Mouse (Mus musculus) forebrain, embryonic 11.5 days (tissue): ENCODE results near the gene Tmie. TPM values are rescaled to one million over a fixed set of nuclear protein-coding genes. Genes with fewer than 3 reads are reported as not detected.

Source experiments
- ATAC-seq: fragments of 200-750 bp; cut with Nextera tagmentation; replicated peaks from 2 replicates; pipeline ENCODE4 v1.8.0; 2017; ENCODE audit warnings: moderate TSS enrichment; ENCODE audit not compliant: low FRiP score
- DNase-seq: peaks from one replicate; pipeline ENCODE4 v3.0.0-alpha.2; 2017; ENCODE audit warnings: low spot score
- H3K27ac ChIP-seq: fragments of 300-500 bp; sonication (generic); 2 replicates; pipeline ENCODE4 v1.5.1; 2014; ENCODE audit warnings: low read depth, low read length
- H3K27me3 ChIP-seq: fragments of 300-500 bp; sonication (generic); 2 replicates; pipeline ENCODE4 v1.6.1; 2014; ENCODE audit warnings: mild to moderate bottlenecking, low read length, mixed read lengths; ENCODE audit not compliant: control insufficient read depth, insufficient read depth
- H3K36me3 ChIP-seq: fragments of 300-500 bp; sonication (generic); 2 replicates; pipeline ENCODE4 v1.6.1; 2014; ENCODE audit warnings: mild to moderate bottlenecking, low read length, moderate library complexity, mixed read lengths; ENCODE audit not compliant: control insufficient read depth, insufficient read depth
- H3K4me1 ChIP-seq: fragments of 300-500 bp; sonication (generic); replicated peaks from 2 replicates; pipeline ENCODE4 v1.6.1; 2014; ENCODE audit warnings: low read length, mixed read lengths; ENCODE audit not compliant: control insufficient read depth, insufficient read depth
- H3K4me2 ChIP-seq: fragments of 300-500 bp; sonication (generic); 2 replicates; pipeline ENCODE4 v1.6.1; 2014; ENCODE audit warnings: low read depth, mild to moderate bottlenecking, low read length, moderate library complexity, mixed read lengths; ENCODE audit not compliant: severe bottlenecking
- H3K4me3 ChIP-seq: fragments of 300-500 bp; sonication (generic); 2 replicates; pipeline ENCODE4 v1.5.1; 2014; ENCODE audit warnings: low read depth, low read length
- H3K9ac ChIP-seq: fragments of 300-500 bp; sonication (generic); 2 replicates; pipeline ENCODE4 v1.6.1; 2014; ENCODE audit warnings: low read length
- H3K9me3 ChIP-seq: fragments of 300-500 bp; sonication (generic); 2 replicates; pipeline ENCODE4 v1.6.1; 2016; ENCODE audit warnings: low read length, mixed read lengths; ENCODE audit not compliant: control insufficient read depth
- WGBS: fragments of 180-500 bp; shearing (Covaris S2); extraction: QIAGEN DNeasy Blood & Tissue Kit; methylation state at CpG from one replicate; pipeline ENCODE4 v1.1.7; 2014; 5-methylcytosine and 5-hydroxymethylcytosine counted together
- polyA plus RNA-seq: library from polyadenylated mRNA; unstranded; fragments of >200 nt; fragmentation: Nextera tagmentation; extraction: Ambion mirVana; gene quantifications from 2 replicates; pipeline ENCODE4 v1.2.1, GENCODE M21; 2014

Gene Tmie
- polyA plus RNA-seq, 1 experiment from 2014 or later: 0.07 TPM

GRCm38 (mm10) chr9:110879191-110879920 lies 557 bp downstream of the Tmie start, which contains the start of gene Als2cl:
Als2cl (plus strand) TSS chr9:110879870.
- WGBS: 12% methylated on average over 12 of the region's 12 CpGs
- H3K9me3 ChIP-seq: no peaks in the 10 kb centered on the region
- H3K27ac ChIP-seq: no peak within 1 kb of the TSS

GRCm38 (mm10) chr9:110877888-110878287 lies 2.0 kb downstream of the Tmie start:
- no peak overlapping the region for H3K4me2 ChIP-seq
- peaks cover 40% of the 10 kb centered on the region for H3K27me3 ChIP-seq
- no peak overlapping the region for H3K4me3 ChIP-seq
- 85% methylated on average over 5 of the region's 5 CpGs for WGBS
- no peaks in the 10 kb centered on the region for H3K9me3 ChIP-seq
- H3K36me3 ChIP-seq: no peaks in the 10 kb centered on the region
- H3K4me1 ChIP-seq: peaks cover 3% of the 10 kb centered on the region
- H3K27ac ChIP-seq: no peak overlapping the region
- no peak for DNase-seq
- ATAC-seq: no peak
- no peak overlapping the region for H3K9ac ChIP-seq

More at GRCm38 (mm10) chr9:110879191-110879920, 557 bp downstream of the Tmie start, which contains the start of gene Als2cl:
- Histone ChIP-seq H3K27me3 (peaks cover 28% of the 10 kb centered on the region), H3K9ac (peak within 1 kb of the TSS; percentile 32), H3K36me3 (no peaks in the 10 kb centered on the region), H3K4me1 (peaks cover 3% of the 10 kb centered on the region), H3K4me2 (peak within 1 kb of the TSS; percentile 73), H3K4me3 (peak within 1 kb of the TSS; percentile 41)
- DNase-seq (no peak), ATAC-seq (no peak)

GRCm38 (mm10) chr9:110877353-110877752 lies 2.6 kb downstream of the Tmie start:
- 85% methylated on average over 1 of the region's 1 CpGs for WGBS

GRCm38 (mm10) chr9:110875288-110875695 lies 4.6 kb downstream of the Tmie start:
- no peaks in the 10 kb centered on the region for H3K36me3 ChIP-seq
- no peak for DNase-seq
- H3K4me3 ChIP-seq: no peak overlapping the region
- ATAC-seq: 0 out of 2 replicates have a peak, but pooled peaks have one; percentile 47
- peaks cover 35% of the 10 kb centered on the region for H3K27me3 ChIP-seq
- no peaks in the 10 kb centered on the region for H3K9me3 ChIP-seq
- peaks cover 2% of the 10 kb centered on the region for H3K4me1 ChIP-seq
- H3K4me2 ChIP-seq: no peak overlapping the region
- H3K27ac ChIP-seq: no peak overlapping the region
- WGBS: 24% methylated on average over 4 of the region's 6 CpGs
- H3K9ac ChIP-seq: no peak overlapping the region

More at GRCm38 (mm10) chr9:110877353-110877752, 2.6 kb downstream of the Tmie start:
- Histone ChIP-seq H3K4me2 (no peak overlapping the region), H3K36me3 (no peaks in the 10 kb centered on the region), H3K9ac (no peak overlapping the region), H3K4me1 (peaks cover 3% of the 10 kb centered on the region), H3K4me3 (no peak overlapping the region), H3K27ac (no peak overlapping the region), H3K27me3 (peaks cover 44% of the 10 kb centered on the region), H3K9me3 (no peaks in the 10 kb centered on the region)
- ATAC-seq (no peak), DNase-seq (no peak)

- peaks cover 29% of the 10 kb centered on the region for H3K27me3 ChIP-seq
- no peaks in the 10 kb centered on the region for H3K9me3 ChIP-seq
- DNase-seq (no peak), ATAC-seq (peak; percentile 38)
- WGBS: 16% methylated on average over 3 of the region's 3 CpGs
- no peak overlapping the region for H3K27ac ChIP-seq
- no peaks in the 10 kb centered on the region for H3K36me3 ChIP-seq
- no peak overlapping the region for H3K4me3 ChIP-seq
- no peak overlapping the region for H3K4me2 ChIP-seq
- H3K4me1 ChIP-seq: no peaks in the 10 kb centered on the region; the same call in none of the 2 replicates
- no peak overlapping the region for H3K9ac ChIP-seq
These were observed 5.2 kb downstream of the Tmie start for GRCm38 (mm10) chr9:110874660-110875191.

GRCm38 (mm10) chr9:110873681-110874659 lies 5.9 kb downstream of the Tmie start:
- Histone ChIP-seq H3K4me1 (no peaks in the 10 kb centered on the region; the same call in none of the 2 replicates), H3K27me3 (peaks cover 22% of the 10 kb centered on the region), H3K27ac (no peak overlapping the region), H3K36me3 (no peaks in the 10 kb centered on the region), H3K9me3 (no peaks in the 10 kb centered on the region), H3K9ac (0 out of 2 replicates have a peak overlapping the region, but pooled peaks have one; percentile 35), H3K4me3 (peak overlapping the region; percentile 21; the same call in 1 of the 2 replicates), H3K4me2 (peak overlapping the region; percentile 55)
- 7% methylated on average over 40 of the region's 40 CpGs for WGBS
- DNase-seq (peak; percentile 61), ATAC-seq (0 out of 2 replicates have a peak, but pooled peaks have one; percentile 32)

GRCm38 (mm10) chr9:110871030-110871429 lies 8.9 kb downstream of the Tmie start:
- 20% methylated on average over 7 of the region's 7 CpGs for whole genome bisulfite sequencing
- no peaks in the 10 kb centered on the region; the same call in none of the 2 replicates for H3K4me1 ChIP-seq

More at GRCm38 (mm10) chr9:110871030-110871429, 8.9 kb downstream of the Tmie start:
- Histone ChIP-seq H3K36me3 (no peaks in the 10 kb centered on the region), H3K4me2 (no peak overlapping the region), H3K9ac (no peak overlapping the region), H3K27me3 (peaks cover 18% of the 10 kb centered on the region), H3K27ac (no peak overlapping the region), H3K9me3 (no peaks in the 10 kb centered on the region), H3K4me3 (no peak overlapping the region)
- DNase-seq: peak; percentile 70
- ATAC-seq: no peak
